11 mouse cellular contexts compared by ENCODE assay signal in the genomic region with DNA sequence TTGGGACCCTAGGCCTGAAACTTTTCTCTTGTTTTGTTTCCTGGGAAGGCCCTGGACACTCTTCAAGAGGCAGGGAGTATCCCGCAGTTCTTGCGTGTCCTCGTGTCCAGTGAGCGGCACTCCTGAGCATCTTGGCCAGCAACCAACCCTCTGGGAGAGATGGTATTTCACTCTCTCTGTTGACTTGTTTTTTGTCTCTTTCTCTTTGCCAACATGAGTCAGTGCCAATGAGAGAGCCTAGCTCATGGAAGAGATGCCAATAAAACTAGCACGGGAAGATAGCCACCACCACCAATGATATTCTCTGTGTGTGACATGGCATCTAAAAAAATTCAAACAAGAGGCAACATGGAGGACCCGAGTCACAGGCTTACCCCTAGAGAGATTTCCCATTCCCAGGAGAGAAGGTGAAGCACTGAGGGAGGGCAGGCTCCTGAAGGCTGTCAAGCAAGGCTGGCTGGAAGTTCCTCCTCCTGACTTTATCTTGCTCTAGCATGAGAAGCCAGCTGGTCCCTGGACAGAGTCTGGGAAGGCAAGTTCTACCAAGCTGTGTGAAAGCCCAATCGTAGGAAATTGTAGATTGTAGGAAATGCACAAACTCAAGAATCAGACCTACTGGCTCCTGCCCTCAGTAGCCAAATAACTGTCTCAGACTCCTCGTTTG. TPM values are rescaled to one million over a fixed set of nuclear protein-coding genes. Genes with fewer than 3 reads are reported as not detected.
DNase-seq lines count a peak whose midpoint lies in the region; ATAC-seq and TF ChIP-seq lines count a peak whose summit lies in the region.
"Had no signal": no experiment of that assay in that cellular context is flagged by ENCODE, and none has a peak within 500 bp of the region (broad histone marks: within the 10 kb centered on the region; RNA-seq: fewer than 3 reads in every experiment).

No protein-coding gene starts in this region.

- no peak for TF ChIP-seq POLR2A in thymus, adult 2 months (IDR thresholded peaks at IDR 0.05; ENCODE audit: control insufficient read depth, extremely low read depth, insufficient read depth, low read length, poor library complexity)

- H3K4me3 ChIP-seq in thymus, adult 2 months (ENCODE audit: control insufficient read depth, insufficient read depth, low read length): no peak overlapping the region
- H3K4me3 ChIP-seq: forebrain, embryonic 15.5 days; megakaryocyte, embryonic 14.5 days had no signal

- 91% methylated on average over 8 of the region's 8 CpGs for WGBS in thymus, adult 2 months

- H3K27me3 ChIP-seq in thymus, adult 2 months (ENCODE audit: control insufficient read depth, insufficient read depth, low read length): no peaks in the 10 kb centered on the region
- H3K27me3 ChIP-seq: forebrain, embryonic 15.5 days; megakaryocyte, embryonic 14.5 days had no signal

- ATAC-seq in cerebellum, adult (ENCODE audit: insufficient number of reproducible peaks, low FRiP score, low TSS enrichment): peak; percentile 66
- ATAC-seq: forebrain, embryonic 15.5 days had no signal

- TF ChIP-seq CTCF in thymus, adult 2 months (IDR thresholded peaks at IDR 0.05; ENCODE audit: borderline replicate concordance, control insufficient read depth, extremely low read depth, insufficient read depth, low read length, poor library complexity): no peak

- H3K36me3 ChIP-seq in thymus, adult 2 months (ENCODE audit: control insufficient read depth, insufficient read depth, low read length): no peaks in the 10 kb centered on the region
- H3K36me3 ChIP-seq: forebrain, embryonic 15.5 days had no signal

- DNase-seq in layer of hippocampus, adult 9-11 months: peak; percentile 23
- DNase-seq in layer of hippocampus, adult 18-20 months (ENCODE audit: low spot score in 2 of 2): no peak
- DNase-seq in ES-CJ7 (ENCODE audit: low read depth, low spot score): peak; percentile 27
- DNase-seq in gastrocnemius, postnatal 25 days: peak; percentile 10
- DNase-seq in retina, postnatal 1 day: no peak
- DNase-seq in thymus, adult 2 months: no peak
- no peak for DNase-seq in thymus, postnatal 4 days
- DNase-seq: thymus, postnatal 14 days had no signal

- H3K27ac ChIP-seq in thymus, adult 2 months (ENCODE audit: control insufficient read depth, insufficient read depth, low read length): no peak overlapping the region
- H3K27ac ChIP-seq: forebrain, embryonic 15.5 days had no signal

- H3K4me1 ChIP-seq in thymus, adult 2 months (replicated peaks; ENCODE audit: control insufficient read depth, insufficient read depth, low read length): no peaks in the 10 kb centered on the region
- H3K4me1 ChIP-seq: forebrain, embryonic 15.5 days; megakaryocyte, embryonic 14.5 days had no signal

RNA-seq across cellular contexts. Expression of a gene that starts 35.0 kb away (rescaled TPM):
- 1,000 to 10,000 TPM; 1,935 to 2,007 TPM for total RNA-seq in layer of hippocampus, adult 18-20 months (2021)
- 100 to 1,000 TPM; 178 to 308 TPM for total RNA-seq in gastrocnemius, postnatal 25 days (2021)
- 56.5 and 59.4 TPM in 2 replicates for polyA plus RNA-seq in thymus, adult 2 months (2012; rRNA removed)

Comparison
In these comparisons a context has a peak if more than half of its experiments do, and no peak if none do; other contexts are left out.
1. DNase-seq: peak in layer of hippocampus, adult 9-11 months (single experiment), ES-CJ7 (single experiment) and gastrocnemius, postnatal 25 days (single experiment); none in layer of hippocampus, adult 18-20 months (0 of 2), retina, postnatal 1 day (single experiment), thymus, adult 2 months (single experiment) and thymus, postnatal 4 days (single experiment).
2. RNA of a gene that starts 35.0 kb away (total RNA-seq): 1,935 to 2,007 TPM in layer of hippocampus, adult 18-20 months; 178 to 308 TPM in gastrocnemius, postnatal 25 days; every median in the first group is over 4 times any median in the second.